Mouse (Mus musculus): Measurements from ENCODE around the gene Klf11.
"Not testable (repeated sequence)": the region's sequence is repeated elsewhere in the genome, so short reads cannot be mapped to it uniquely, and the experiment has no call there.

The Klf11 gene

GRCm38 (mm10) chr12:24654065-24654862, 3.2 kb downstream of the Klf11 start:
- no peak for DNase-seq

DNA sequence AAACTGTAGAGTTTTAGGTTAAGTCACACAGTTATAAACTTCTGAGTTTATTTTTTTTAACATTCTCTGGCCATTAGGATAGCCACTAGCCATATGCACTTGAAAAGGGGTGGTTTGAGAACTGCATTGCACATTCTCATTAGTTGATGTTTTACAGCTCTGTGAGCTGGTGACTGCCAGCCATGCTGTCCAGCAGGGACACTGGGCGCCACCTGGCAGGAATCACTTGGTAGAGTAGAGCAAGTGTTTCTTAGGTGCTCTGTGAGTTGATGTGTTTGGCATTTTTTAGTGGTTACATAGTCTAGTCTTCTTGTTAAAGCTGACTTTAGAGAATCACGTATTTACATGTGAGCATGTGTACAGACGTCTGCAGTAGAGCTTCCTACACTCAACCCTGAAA, 5.4 kb downstream of the Klf11 start:
- DNase-seq: no peak

DNA sequence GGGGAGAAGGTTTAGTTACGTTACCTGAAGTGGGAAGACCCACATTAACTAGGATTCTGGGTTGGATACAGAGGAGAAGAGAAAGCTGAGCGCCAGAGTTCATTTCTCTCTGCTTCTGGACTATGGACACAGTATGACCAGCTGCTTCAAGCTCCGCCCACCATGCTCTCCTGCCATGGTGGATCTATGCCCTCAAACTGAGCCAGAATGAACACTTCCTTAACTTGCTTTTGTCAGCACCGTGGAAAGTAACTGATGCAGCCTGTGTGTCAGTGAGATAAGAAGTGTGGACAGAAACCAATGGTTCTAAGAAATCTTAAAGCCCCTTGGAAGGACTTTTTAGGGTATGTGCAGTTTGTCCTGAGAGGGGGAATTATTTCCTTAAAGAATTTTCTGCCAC, 7.9 kb downstream of the Klf11 start:
- no peak for DNase-seq

GRCm38 (mm10) chr12:24659923-24660322, 8.8 kb downstream of the Klf11 start:
- DNase-seq: no peak

DNA sequence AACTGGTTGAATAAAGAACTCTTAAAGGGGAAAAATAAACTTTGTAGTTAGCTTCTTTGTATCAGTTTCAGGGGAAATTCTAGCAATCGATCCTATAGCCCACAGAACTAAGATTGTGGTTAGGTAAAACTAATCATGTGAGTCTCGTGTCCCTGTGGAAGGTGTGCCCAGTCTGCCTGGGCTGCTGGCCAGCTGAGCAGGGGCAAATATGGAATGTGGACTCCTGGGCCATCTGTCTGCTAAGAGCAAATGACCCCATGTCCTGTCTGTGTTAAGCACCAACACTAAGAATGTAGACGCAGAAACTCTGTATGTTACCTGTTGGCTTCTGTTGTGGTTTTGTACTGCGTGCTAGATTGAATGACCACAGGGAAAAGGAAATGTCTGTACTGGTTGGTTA, 10.0 kb downstream of the Klf11 start:
- DNase-seq: no peak

DNA sequence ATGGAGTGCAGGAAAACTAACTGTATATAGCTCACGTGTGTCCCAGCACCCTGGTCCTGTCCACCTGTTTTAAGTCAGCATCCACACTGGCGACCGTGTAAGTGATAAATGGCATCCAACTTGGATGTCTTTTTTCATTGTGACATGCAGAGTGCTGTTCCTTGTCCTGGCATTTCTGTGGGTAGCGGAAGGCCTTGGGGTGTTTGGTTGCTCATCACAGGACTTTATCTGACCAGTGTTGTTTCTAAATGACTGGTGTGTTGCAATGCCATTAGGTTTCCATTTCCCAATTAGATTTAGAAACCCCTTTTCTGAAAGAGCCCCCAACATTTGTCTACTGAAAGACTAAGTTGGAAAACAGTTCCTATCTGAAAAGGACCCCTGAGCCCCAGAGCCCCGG, 11.1 kb downstream of the Klf11 start:
- no peak for DNase-seq

- DNase-seq: no peak
These were observed 29.0 kb downstream of the Klf11 start for GRCm38 (mm10) chr12:24680096-24680491.

DNA sequence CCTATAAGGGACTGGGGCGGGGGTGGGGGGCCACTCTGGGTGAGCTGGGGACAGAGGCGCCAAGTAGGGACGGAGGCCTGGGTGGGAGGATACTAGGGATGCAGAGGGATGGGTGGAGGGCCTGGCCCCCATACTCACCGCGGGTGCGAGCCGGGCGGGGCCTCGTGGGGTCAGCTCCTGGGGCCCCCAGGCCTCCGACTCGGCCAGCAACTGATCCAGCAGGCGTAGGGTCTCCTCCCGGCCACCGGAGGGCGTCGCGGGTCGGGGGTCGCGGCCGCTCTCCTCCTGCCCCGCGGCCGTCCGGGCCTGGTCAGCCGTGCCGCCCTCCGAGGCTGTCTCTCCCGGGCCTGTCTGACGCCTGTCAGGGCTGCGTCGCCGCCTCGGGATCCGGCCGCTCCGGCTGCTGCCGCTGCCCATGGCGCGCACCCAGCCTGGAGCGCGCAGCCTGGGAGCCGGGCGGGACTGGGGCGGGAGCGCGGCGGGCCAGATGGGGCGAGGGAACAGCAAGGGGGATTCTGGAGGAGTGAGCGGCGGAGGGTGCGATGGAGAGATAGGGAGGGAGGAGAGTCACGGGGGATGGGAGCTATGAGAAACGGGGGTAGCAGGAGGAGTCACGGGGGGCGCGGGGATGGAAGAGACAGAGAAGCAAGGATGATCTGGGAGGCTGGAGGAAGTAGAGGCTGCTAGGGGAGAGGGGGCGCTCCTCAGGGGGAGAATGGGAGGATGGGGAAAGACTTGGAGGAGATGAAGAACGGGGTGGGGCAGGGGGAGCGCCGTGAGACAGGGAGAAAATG, 29.6 kb downstream of the Klf11 start:
- DNase-seq: no peak

DNA sequence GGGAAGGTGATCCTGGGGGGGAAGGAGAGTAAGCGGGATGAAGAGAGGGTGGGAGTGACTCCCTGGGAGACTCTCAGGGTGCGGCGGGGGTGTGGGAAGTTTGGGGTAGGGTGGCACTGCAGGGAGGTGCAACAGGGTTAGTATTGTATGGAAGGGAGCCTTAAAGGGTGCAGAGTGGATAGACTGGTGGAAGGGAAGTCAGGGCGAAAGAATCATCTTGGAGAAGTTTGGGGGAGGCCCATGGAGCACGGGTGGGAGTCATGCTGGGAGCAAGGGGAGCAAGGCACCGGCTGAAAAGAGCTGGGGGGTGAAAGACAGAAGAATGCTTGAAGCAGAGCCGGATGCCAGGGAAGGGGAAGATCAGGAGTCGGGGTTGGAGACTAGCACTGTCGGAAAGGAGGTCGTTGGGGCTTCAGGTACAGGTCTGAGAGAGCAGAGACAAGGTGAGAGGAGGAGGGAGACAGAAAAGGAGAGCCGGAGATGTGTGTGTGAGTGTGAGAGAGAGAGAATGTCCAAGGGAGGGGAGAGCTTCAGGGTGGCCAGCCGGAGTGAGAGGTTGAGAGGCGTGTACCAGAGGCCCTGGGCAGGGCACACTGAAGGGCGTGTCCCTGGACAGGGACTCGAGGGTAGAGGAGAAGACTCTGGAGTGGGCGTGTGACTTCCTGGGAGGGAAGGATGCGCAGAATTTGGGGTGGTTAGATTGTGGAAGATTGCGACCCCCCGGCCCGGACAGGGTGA, 30.4 kb downstream of the Klf11 start, which contains the start of gene Cys1:
Gene Cys1 (minus strand): TSS at position 528 of the 738 bp plus-strand sequence.
- no peak for DNase-seq

DNA sequence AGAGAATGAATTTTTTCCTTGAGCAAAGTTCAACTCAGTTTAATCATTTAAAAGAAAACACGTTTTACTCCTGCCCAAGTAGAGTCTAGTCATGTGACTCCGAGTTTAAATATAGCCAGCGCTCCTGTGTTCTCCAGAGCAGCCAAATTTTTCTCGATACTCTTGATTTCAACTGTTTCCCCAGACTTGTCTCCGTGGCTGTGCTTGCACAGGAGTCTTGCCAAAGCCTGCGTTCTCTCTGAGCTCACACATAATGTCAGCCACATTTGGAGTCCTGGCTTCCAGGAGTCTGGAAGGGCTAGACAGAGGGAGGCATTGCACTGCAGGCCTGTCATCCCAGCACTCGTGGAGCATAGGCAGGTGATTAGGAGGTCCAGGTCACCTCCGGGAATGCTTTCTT, 31.5 kb downstream of the Klf11 start:
- no peak for DNase-seq

DNA sequence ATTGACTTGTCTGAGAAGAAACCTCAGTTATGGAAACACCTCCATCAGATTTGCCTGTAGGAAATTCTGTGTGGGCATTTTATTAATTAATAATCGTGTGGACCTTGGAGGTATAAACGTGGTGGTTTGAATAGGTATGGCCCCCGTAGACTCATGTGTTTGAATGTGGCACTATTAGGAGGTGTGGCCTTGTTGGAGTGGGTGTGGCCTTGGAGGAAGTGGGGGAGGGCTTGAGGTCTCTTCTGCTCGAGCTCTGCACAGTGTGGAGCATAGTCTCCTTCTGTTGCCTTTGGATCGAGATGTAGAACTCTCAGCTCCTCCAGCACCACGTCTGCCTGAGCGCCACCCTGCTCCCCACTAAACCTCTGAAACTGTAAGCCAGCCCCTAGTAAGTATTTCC, 32.4 kb downstream of the Klf11 start:
- no peak for DNase-seq

DNA sequence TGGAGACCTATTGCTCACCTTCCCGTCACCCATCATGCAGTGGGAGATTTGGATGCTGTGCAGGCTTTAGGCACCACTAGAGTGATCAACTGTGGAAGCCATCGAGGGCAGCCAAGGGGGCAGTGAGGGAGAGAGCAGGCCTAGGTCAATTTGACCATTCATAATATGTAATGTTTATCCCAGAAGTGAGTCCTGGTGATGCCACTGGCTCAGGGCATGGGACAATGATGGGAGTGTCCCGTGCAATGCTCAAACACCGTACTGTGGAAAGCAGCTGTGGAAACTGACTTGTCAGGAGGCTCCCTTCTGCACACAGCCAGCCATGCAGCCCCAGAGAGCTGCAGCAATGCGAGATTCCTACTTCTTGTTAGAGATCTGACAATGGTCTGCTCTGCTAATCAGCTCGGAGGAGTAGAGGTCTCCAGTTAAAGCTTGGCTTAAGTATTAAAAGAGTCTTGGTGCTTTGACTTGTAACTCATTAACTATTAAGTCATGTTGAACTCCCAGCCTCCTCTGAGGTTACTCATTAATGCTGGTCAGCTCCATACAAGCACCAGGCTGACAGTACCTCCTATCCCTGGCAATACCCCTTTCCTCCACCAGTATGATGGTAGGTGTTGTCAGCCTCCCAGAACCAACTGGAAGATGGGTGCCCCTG, 35.1 kb downstream of the Klf11 start:
- no peak for DNase-seq

- DNase-seq: no peak
These were observed 35.7 kb downstream of the Klf11 start for GRCm38 (mm10) chr12:24686696-24687346.

DNA sequence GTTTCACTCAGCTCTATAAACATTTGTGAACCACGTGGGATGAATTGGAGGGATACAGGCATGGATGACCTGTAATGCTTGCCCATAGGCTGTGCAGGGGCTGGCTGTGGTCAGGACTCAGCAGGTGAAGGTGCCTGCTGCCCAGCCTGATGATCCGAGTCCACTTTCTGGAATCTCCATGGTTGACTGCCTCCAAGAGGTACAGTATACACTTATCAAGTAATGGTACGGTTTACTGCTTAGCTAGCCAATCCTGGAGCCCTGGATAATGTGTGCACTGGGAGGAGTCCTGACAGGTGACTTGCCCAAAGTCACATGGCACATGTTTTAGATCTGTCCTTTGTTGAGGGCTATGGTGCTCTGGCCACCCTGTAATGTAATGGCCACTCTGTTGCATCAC, 39.3 kb downstream of the Klf11 start:
- no peak for DNase-seq

DNA sequence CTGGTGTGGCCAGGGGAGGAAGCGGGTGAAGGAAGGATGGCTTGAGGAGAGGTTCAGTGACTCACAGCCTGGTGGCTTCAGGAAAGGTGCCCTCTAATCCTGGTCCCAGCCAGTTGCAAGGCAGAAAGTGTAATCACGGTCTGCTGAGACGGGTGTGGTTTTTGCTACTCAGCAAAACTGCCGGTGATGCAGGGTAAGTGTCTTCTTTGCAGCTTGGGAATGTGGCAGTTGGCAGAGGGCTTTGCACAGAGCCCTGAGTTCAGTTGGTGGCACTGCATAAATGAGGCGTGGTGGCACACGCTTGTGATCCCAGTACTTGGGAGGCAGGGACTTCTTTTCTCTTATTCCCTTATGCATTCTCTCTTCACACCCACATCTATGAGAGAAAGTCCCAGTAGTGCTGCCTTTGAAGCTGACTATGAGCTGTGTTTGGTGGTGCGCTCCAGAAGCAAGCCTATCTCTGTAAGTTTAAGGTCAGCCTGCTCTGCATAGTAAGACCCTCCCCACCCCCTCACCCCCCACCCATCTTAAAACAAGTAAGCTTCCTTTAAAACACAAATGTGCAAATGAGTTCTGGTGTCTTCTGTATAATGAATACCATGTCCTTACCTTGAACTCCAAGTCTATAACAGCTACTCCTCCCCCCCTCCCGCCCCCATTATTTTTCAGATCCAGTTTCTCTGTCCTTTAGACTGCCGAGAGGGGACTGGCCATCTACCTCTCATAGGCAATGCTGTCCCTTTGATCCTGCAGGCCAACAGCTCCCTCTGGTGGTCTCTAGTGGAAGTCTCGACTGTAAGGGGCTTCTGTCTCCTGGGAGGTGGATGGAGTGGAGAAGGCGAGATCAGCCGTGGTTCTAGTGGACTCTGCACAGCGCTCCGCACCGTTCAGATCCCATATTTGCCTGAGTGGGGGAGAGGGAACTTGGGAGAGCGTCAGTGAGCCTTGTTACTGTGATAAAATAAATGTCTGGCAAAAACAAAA, 45.7 kb downstream of the Klf11 start:
- DNase-seq: peak; percentile 46 to 61

- DNase-seq: no peak
These were observed 46.6 kb downstream of the Klf11 start for GRCm38 (mm10) chr12:24697484-24698204.

GRCm38 (mm10) chr12:24698514-24698913, 47.4 kb downstream of the Klf11 start:
- no peak for DNase-seq

- DNase-seq: no peak
These were observed 48.5 kb downstream of the Klf11 start for GRCm38 (mm10) chr12:24699578-24699977.

DNA sequence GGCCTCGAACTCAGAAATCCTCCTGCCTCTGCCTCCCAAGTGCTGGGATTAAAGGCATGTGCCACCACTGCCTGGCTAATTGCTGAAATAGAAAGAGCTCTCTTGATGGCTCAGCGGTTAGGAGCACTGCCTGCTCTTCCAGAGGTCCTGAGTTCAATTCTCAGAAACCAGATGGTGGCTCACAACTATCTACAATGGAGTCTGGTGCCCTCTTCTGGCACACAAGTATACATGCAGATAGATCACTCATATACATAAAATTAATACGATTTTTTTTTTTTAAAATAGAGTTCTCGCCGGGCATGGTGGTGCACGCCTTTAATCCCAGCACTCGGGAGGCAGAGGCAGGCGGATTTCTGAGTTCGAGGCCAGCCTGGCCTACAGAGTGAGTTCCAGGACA, 50.5 kb downstream of the Klf11 start:
- DNase-seq: not testable (repeated sequence)

DNA sequence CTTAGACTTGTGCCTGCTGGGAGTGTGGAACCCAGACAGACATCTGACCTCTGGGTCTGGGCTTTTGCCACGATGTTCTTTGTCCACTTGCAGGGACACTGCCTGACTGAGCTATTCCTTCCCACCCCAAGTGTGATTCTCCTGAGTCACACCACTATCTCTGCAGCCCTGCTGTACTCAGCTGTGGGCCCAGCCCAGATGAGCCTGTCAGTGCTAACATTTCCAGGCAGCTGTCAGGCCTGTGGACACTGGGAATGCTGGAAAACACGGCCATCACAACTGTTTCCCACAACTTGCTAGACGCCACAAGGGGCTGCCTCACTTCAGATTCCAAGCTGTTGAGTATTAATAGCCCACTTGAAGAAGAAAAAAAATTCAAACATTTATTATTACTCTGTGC, 51.9 kb downstream of the Klf11 start:
- no peak for DNase-seq

Data from thymus, adult 18-20 months (tissue).